In the genomic region with DNA sequence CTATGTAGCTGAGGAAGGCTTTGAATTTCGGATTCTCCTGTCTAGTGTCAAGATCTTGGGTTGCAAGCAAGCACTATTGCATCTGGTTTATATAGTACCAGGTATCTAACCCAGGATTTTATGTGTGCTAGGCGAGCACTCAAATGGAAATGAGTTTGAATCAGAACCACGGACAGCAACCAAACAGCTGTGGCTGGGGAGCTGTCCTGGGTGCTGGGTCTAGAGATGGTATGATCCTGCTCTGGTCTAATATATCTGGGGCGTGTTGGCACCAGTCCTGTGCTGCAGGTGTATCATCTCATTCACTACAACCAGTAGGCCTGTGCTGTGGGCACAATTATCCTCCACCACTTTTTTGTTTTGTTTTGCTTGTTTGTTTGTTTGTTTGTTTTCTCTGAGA, we compare ENCODE assay signal across 8 mouse cellular contexts.
DNase-seq lines count a peak whose midpoint lies in the region; ATAC-seq lines count a peak whose summit lies in the region.

No protein-coding gene starts in this region.

- DNase-seq in hindbrain, embryonic 11.5 days (ENCODE audit: low spot score) = peak; percentile 75
- DNase-seq in MEL-GATA-1-ER (ENCODE audit: extremely low read depth, low read depth) = peak; percentile 3
- peak; percentile 62 for DNase-seq in embryonic facial prominence, embryonic 14.5 days (ENCODE audit: low spot score)
- DNase-seq in frontal cortex, postnatal 14 days (ENCODE audit: low spot score in 2 of 2) = no peak

- no peak for ATAC-seq in hindbrain, embryonic 11.5 days (ENCODE audit: low FRiP score)
- ATAC-seq in hindbrain, embryonic 12.5 days (ENCODE audit: low FRiP score) = no peak
- ATAC-seq in embryonic facial prominence, embryonic 14.5 days (ENCODE audit: low read depth) = no peak
- peak; percentile 34; the same call in 1 of the 2 replicates for ATAC-seq in lung, embryonic 16.5 days (ENCODE audit: low read depth)
- ATAC-seq in megakaryocyte, adult 5-6 weeks (ENCODE audit: poor library complexity, severe bottlenecking) = no peak
- no peak for ATAC-seq in activated CD4-positive, CD25-positive, alpha-beta regulatory T cell, adult 4 months

- H3K27ac ChIP-seq in hindbrain, embryonic 11.5 days (ENCODE audit: low read depth, low read length) = no peak overlapping the region
- H3K27ac ChIP-seq in hindbrain, embryonic 12.5 days = no peak overlapping the region
- H3K27ac ChIP-seq in embryonic facial prominence, embryonic 14.5 days (replicated peaks; ENCODE audit: low read depth, low read length) = no peak overlapping the region
- no peak overlapping the region for H3K27ac ChIP-seq in lung, embryonic 16.5 days (ENCODE audit: low read length)

- no peaks in the 10 kb centered on the region for H3K36me3 ChIP-seq in hindbrain, embryonic 11.5 days (ENCODE audit: control insufficient read depth, insufficient read depth, low read length)
- H3K36me3 ChIP-seq in hindbrain, embryonic 12.5 days = no peaks in the 10 kb centered on the region
- H3K36me3 ChIP-seq in embryonic facial prominence, embryonic 14.5 days (ENCODE audit: control insufficient read depth, insufficient read depth, low read length) = no peaks in the 10 kb centered on the region
- no peaks in the 10 kb centered on the region for H3K36me3 ChIP-seq in lung, embryonic 16.5 days (ENCODE audit: control insufficient read depth, insufficient read depth, low read length)

- no peak overlapping the region for H3K4me2 ChIP-seq in hindbrain, embryonic 11.5 days (replicated peaks; ENCODE audit: low read depth, low read length)
- no peak overlapping the region for H3K4me2 ChIP-seq in hindbrain, embryonic 12.5 days (replicated peaks)
- no peak overlapping the region for H3K4me2 ChIP-seq in embryonic facial prominence, embryonic 14.5 days (ENCODE audit: low read depth, low read length)
- H3K4me2 ChIP-seq in lung, embryonic 16.5 days (ENCODE audit: low read depth, low read length) = no peak overlapping the region

- 17% methylated on average over 4 of the region's 4 CpGs for WGBS in hindbrain, embryonic 11.5 days
- 19% methylated on average over 4 of the region's 4 CpGs for WGBS in hindbrain, embryonic 12.5 days
- WGBS in embryonic facial prominence, embryonic 14.5 days = 21% methylated on average over 4 of the region's 4 CpGs
- WGBS in lung, embryonic 16.5 days = 18% methylated on average over 4 of the region's 4 CpGs

- H3K27me3 ChIP-seq in hindbrain, embryonic 11.5 days (ENCODE audit: control insufficient read depth, insufficient read depth, low read length) = no peaks in the 10 kb centered on the region; the same call in 1 of the 2 replicates
- H3K27me3 ChIP-seq in hindbrain, embryonic 12.5 days = 0 out of 2 replicates have a peak, but pooled peaks cover under 1% of the 10 kb centered on the region
- no peaks in the 10 kb centered on the region for H3K27me3 ChIP-seq in embryonic facial prominence, embryonic 14.5 days (replicated peaks; ENCODE audit: control insufficient read depth, insufficient read depth, low read length)
- H3K27me3 ChIP-seq in lung, embryonic 16.5 days (ENCODE audit: control insufficient read depth, insufficient read depth, low read depth, low read length) = no peaks in the 10 kb centered on the region

- no peaks in the 10 kb centered on the region for H3K9me3 ChIP-seq in hindbrain, embryonic 11.5 days (ENCODE audit: control insufficient read depth, low read length)
- H3K9me3 ChIP-seq in hindbrain, embryonic 12.5 days (replicated peaks) = no peaks in the 10 kb centered on the region
- H3K9me3 ChIP-seq in embryonic facial prominence, embryonic 14.5 days (ENCODE audit: control insufficient read depth, low read length) = no peaks in the 10 kb centered on the region
- H3K9me3 ChIP-seq in lung, embryonic 16.5 days (ENCODE audit: control insufficient read depth, low read length) = no peaks in the 10 kb centered on the region

- no peak overlapping the region for H3K9ac ChIP-seq in hindbrain, embryonic 11.5 days (ENCODE audit: low read depth, low read length)
- H3K9ac ChIP-seq in hindbrain, embryonic 12.5 days = no peak overlapping the region
- no peak overlapping the region for H3K9ac ChIP-seq in embryonic facial prominence, embryonic 14.5 days (ENCODE audit: low read depth, low read length)
- H3K9ac ChIP-seq in lung, embryonic 16.5 days (ENCODE audit: low read length) = no peak overlapping the region

- H3K4me3 ChIP-seq in hindbrain, embryonic 11.5 days (ENCODE audit: low read depth, low read length) = no peak overlapping the region
- H3K4me3 ChIP-seq in hindbrain, embryonic 12.5 days = no peak overlapping the region
- no peak overlapping the region for H3K4me3 ChIP-seq in embryonic facial prominence, embryonic 14.5 days (ENCODE audit: low read depth, low read length)
- no peak overlapping the region for H3K4me3 ChIP-seq in lung, embryonic 16.5 days (ENCODE audit: low read length)

- H3K4me1 ChIP-seq in hindbrain, embryonic 11.5 days (replicated peaks; ENCODE audit: control insufficient read depth, insufficient read depth, low read length) = no peaks in the 10 kb centered on the region
- no peaks in the 10 kb centered on the region for H3K4me1 ChIP-seq in hindbrain, embryonic 12.5 days
- no peaks in the 10 kb centered on the region for H3K4me1 ChIP-seq in embryonic facial prominence, embryonic 14.5 days (ENCODE audit: control insufficient read depth, insufficient read depth, low read length)
- H3K4me1 ChIP-seq in lung, embryonic 16.5 days (replicated peaks; ENCODE audit: control insufficient read depth, insufficient read depth, low read length) = no peaks in the 10 kb centered on the region

Comparison
In these comparisons a context has a peak if more than half of its experiments do, and no peak if none do; other contexts are left out.
1. DNase-seq: peak in hindbrain, embryonic 11.5 days (single experiment), MEL-GATA-1-ER (single experiment) and embryonic facial prominence, embryonic 14.5 days (single experiment); none in frontal cortex, postnatal 14 days (0 of 2).